Mouse (Mus musculus): ENCODE data around the gene Tppp2.

The Tppp2 gene

GRCm38 (mm10) chr14:51918125-51918524 is at the start of gene Tppp2:
Gene Tppp2 (plus strand): TSS chr14:51918425.
- DNase-seq (ENCODE audit: low spot score) = no peak

GRCm38 (mm10) chr14:51870756-51871155 is 47.5 kb upstream of the Tppp2 start:
- peak; percentile 16 for DNase-seq (ENCODE audit: low spot score)

- DNase-seq (ENCODE audit: low spot score) = no peak
Observed at GRCm38 (mm10) chr14:51871741-51872140, 46.5 kb upstream of the Tppp2 start.

- DNase-seq (ENCODE audit: low spot score) = no peak
Observed at GRCm38 (mm10) chr14:51877517-51877916, 40.7 kb upstream of the Tppp2 start.

- DNase-seq (ENCODE audit: low spot score) = peak; percentile 86
Observed at GRCm38 (mm10) chr14:51883527-51884030, 34.6 kb upstream of the Tppp2 start.

- DNase-seq (ENCODE audit: low spot score) = no peak
Observed at GRCm38 (mm10) chr14:51884031-51884544, 34.1 kb upstream of the Tppp2 start.

GRCm38 (mm10) chr14:51884598-51885331 is 33.5 kb upstream of the Tppp2 start, which contains the start of gene Mettl17:
Gene Mettl17 (plus strand): TSS chr14:51884842.
- DNase-seq (ENCODE audit: low spot score) = peak; percentile 97

- no peak for DNase-seq (ENCODE audit: low spot score)
Observed at GRCm38 (mm10) chr14:51886051-51886450, 32.2 kb upstream of the Tppp2 start.

GRCm38 (mm10) chr14:51889833-51890232 is 28.4 kb upstream of the Tppp2 start:
- DNase-seq (ENCODE audit: low spot score) = no peak

GRCm38 (mm10) chr14:51892191-51892939 is 25.9 kb upstream of the Tppp2 start, which contains the start of gene Slc39a2:
Gene Slc39a2 (plus strand): TSS chr14:51892889.
- no peak for DNase-seq (ENCODE audit: low spot score)

GRCm38 (mm10) chr14:51893094-51893794 is 25.0 kb upstream of the Tppp2 start:
- peak; percentile 66 for DNase-seq (ENCODE audit: low spot score)

GRCm38 (mm10) chr14:51893809-51894208 is 24.4 kb upstream of the Tppp2 start:
- DNase-seq (ENCODE audit: low spot score) = no peak

GRCm38 (mm10) chr14:51895071-51895470 is 23.2 kb upstream of the Tppp2 start:
- DNase-seq (ENCODE audit: low spot score) = no peak

GRCm38 (mm10) chr14:51896019-51896418 is 22.2 kb upstream of the Tppp2 start:
- no peak for DNase-seq (ENCODE audit: low spot score)

- no peak for DNase-seq (ENCODE audit: low spot score)
Observed at GRCm38 (mm10) chr14:51896539-51897170, 21.6 kb upstream of the Tppp2 start.

GRCm38 (mm10) chr14:51899351-51899750 is 18.9 kb upstream of the Tppp2 start:
- DNase-seq (ENCODE audit: low spot score) = no peak

GRCm38 (mm10) chr14:51902806-51903710 is 15.2 kb upstream of the Tppp2 start:
- peak; percentile 63 for DNase-seq (ENCODE audit: low spot score)

- DNase-seq (ENCODE audit: low spot score) = no peak
Observed at GRCm38 (mm10) chr14:51903782-51904181, 14.4 kb upstream of the Tppp2 start.

GRCm38 (mm10) chr14:51904706-51905105 is 13.5 kb upstream of the Tppp2 start:
- DNase-seq (ENCODE audit: low spot score) = no peak

GRCm38 (mm10) chr14:51906102-51906501 is 12.1 kb upstream of the Tppp2 start:
- DNase-seq (ENCODE audit: low spot score) = no peak

GRCm38 (mm10) chr14:51911301-51911700 is 6.9 kb upstream of the Tppp2 start:
- DNase-seq (ENCODE audit: low spot score) = no peak
